Mouse (Mus musculus) erythroblast, embryonic 14.5 days (primary cell): ENCODE data around the gene Ear1.
"Not testable (repeated sequence)": the region's sequence is repeated elsewhere in the genome, so short reads cannot be mapped to it uniquely, and the experiment has no call there.

Experiments
- GATA1 ChIP-seq: IDR thresholded peaks from 2 replicates; pipeline ENCODE4 v1.6.1; 2012; ENCODE audit warnings: low read length, inconsistent platforms, mixed read lengths
- TAL1 ChIP-seq: IDR thresholded peaks from 3 replicates; pipeline ENCODE4 v1.6.1; 2012; ENCODE audit warnings: low read length, inconsistent platforms, mixed read lengths

GRCm38 (mm10) chr14:43923459-43923858, 48.1 kb upstream of the Ear1 start, which contains the start of gene Ear10:
- not testable (repeated sequence) for TF ChIP-seq GATA1, TAL1
